Mouse (Mus musculus): ENCODE data around the gene Lrmda. TPM values are rescaled to one million over a fixed set of nuclear protein-coding genes. Genes with fewer than 3 reads are reported as not detected.

Lrmda gene
- not detected in 2 replicates for polyA plus RNA-seq (2012; rRNA removed)

GRCm38 (mm10) chr14:22019252-22019948, at the start of gene Lrmda:
Gene Lrmda, plus strand, starts transcription at chr14:22019712.
- DNase-seq (ENCODE audit: low read depth), result peak; percentile 38
- no peak for TF ChIP-seq CTCF (IDR thresholded peaks at IDR 0.05; ENCODE audit: borderline replicate concordance, extremely low read depth, insufficient read depth, insufficient read length)
- no peak for TF ChIP-seq POLR2A (IDR thresholded peaks at IDR 0.05; ENCODE audit: borderline replicate concordance, extremely low read depth, insufficient read depth, insufficient read length, poor library complexity, severe bottlenecking)

- DNase-seq (ENCODE audit: low read depth), result peak; percentile 85
- TF ChIP-seq POLR2A (IDR thresholded peaks at IDR 0.05; ENCODE audit: borderline replicate concordance, extremely low read depth, insufficient read depth, insufficient read length, poor library complexity, severe bottlenecking), result no peak
- peak; percentile 92 for TF ChIP-seq CTCF (IDR thresholded peaks at IDR 0.05; ENCODE audit: borderline replicate concordance, extremely low read depth, insufficient read depth, insufficient read length)
Observed at GRCm38 (mm10) chr14:21981462-21981861, 38.0 kb upstream of the Lrmda start.

- no peak for TF ChIP-seq CTCF (IDR thresholded peaks at IDR 0.05; ENCODE audit: borderline replicate concordance, extremely low read depth, insufficient read depth, insufficient read length)
- no peak for TF ChIP-seq POLR2A (IDR thresholded peaks at IDR 0.05; ENCODE audit: borderline replicate concordance, extremely low read depth, insufficient read depth, insufficient read length, poor library complexity, severe bottlenecking)
- no peak for DNase-seq (ENCODE audit: low read depth)
Observed at GRCm38 (mm10) chr14:21982096-21982591, 37.4 kb upstream of the Lrmda start.

GRCm38 (mm10) chr14:21982592-21983310, 36.8 kb upstream of the Lrmda start:
- DNase-seq (ENCODE audit: low read depth), result peak; percentile 60
- TF ChIP-seq CTCF (IDR thresholded peaks at IDR 0.05; ENCODE audit: borderline replicate concordance, extremely low read depth, insufficient read depth, insufficient read length) (no peak), POLR2A (IDR thresholded peaks at IDR 0.05; ENCODE audit: borderline replicate concordance, extremely low read depth, insufficient read depth, insufficient read length, poor library complexity, severe bottlenecking) (no peak)

GRCm38 (mm10) chr14:21983311-21983949, 36.1 kb upstream of the Lrmda start:
- DNase-seq (ENCODE audit: low read depth), result peak; percentile 67
- TF ChIP-seq POLR2A (IDR thresholded peaks at IDR 0.05; ENCODE audit: borderline replicate concordance, extremely low read depth, insufficient read depth, insufficient read length, poor library complexity, severe bottlenecking), result no peak
- TF ChIP-seq CTCF (IDR thresholded peaks at IDR 0.05; ENCODE audit: borderline replicate concordance, extremely low read depth, insufficient read depth, insufficient read length), result no peak

- peak; percentile 33 for DNase-seq (ENCODE audit: low read depth)
Observed at GRCm38 (mm10) chr14:21983950-21984730, 35.4 kb upstream of the Lrmda start.

GRCm38 (mm10) chr14:21984757-21985425, 34.6 kb upstream of the Lrmda start:
- TF ChIP-seq POLR2A (IDR thresholded peaks at IDR 0.05; ENCODE audit: borderline replicate concordance, extremely low read depth, insufficient read depth, insufficient read length, poor library complexity, severe bottlenecking) (no peak), CTCF (IDR thresholded peaks at IDR 0.05; ENCODE audit: borderline replicate concordance, extremely low read depth, insufficient read depth, insufficient read length) (no peak)
- peak; percentile 57 for DNase-seq (ENCODE audit: low read depth)

More at GRCm38 (mm10) chr14:21983950-21984730, 35.4 kb upstream of the Lrmda start:
- TF ChIP-seq POLR2A (IDR thresholded peaks at IDR 0.05; ENCODE audit: borderline replicate concordance, extremely low read depth, insufficient read depth, insufficient read length, poor library complexity, severe bottlenecking) (no peak), CTCF (IDR thresholded peaks at IDR 0.05; ENCODE audit: borderline replicate concordance, extremely low read depth, insufficient read depth, insufficient read length) (no peak)

- peak; percentile 42 for DNase-seq (ENCODE audit: low read depth)
- TF ChIP-seq CTCF (IDR thresholded peaks at IDR 0.05; ENCODE audit: borderline replicate concordance, extremely low read depth, insufficient read depth, insufficient read length) (no peak), POLR2A (IDR thresholded peaks at IDR 0.05; ENCODE audit: borderline replicate concordance, extremely low read depth, insufficient read depth, insufficient read length, poor library complexity, severe bottlenecking) (no peak)
Observed at GRCm38 (mm10) chr14:21985426-21985931, 34.0 kb upstream of the Lrmda start.

GRCm38 (mm10) chr14:21985981-21986732, 33.4 kb upstream of the Lrmda start:
- peak; percentile 62 for TF ChIP-seq CTCF (IDR thresholded peaks at IDR 0.05; ENCODE audit: borderline replicate concordance, extremely low read depth, insufficient read depth, insufficient read length)
- TF ChIP-seq POLR2A (IDR thresholded peaks at IDR 0.05; ENCODE audit: borderline replicate concordance, extremely low read depth, insufficient read depth, insufficient read length, poor library complexity, severe bottlenecking), result no peak
- peak; percentile 93 for DNase-seq (ENCODE audit: low read depth)
